Mouse (Mus musculus) erythroblast, embryonic 14.5 days (primary cell): ENCODE measurements around the gene Klk1b11. TPM values are rescaled to one million over a fixed set of nuclear protein-coding genes. Genes with fewer than 3 reads are reported as not detected.

Experiments
- H3K27me3 ChIP-seq: 2 replicates; pipeline ENCODE4 v1.6.1; 2012; ENCODE audit warnings: inconsistent platforms; ENCODE audit not compliant: control insufficient read depth
- H3K36me3 ChIP-seq: 2 replicates; pipeline ENCODE4 v1.6.1; 2012; ENCODE audit warnings: mild to moderate bottlenecking, inconsistent platforms; ENCODE audit not compliant: control insufficient read depth
- H3K4me1 ChIP-seq: 2 replicates; pipeline ENCODE4 v1.6.1; 2012; ENCODE audit warnings: inconsistent platforms; ENCODE audit not compliant: control insufficient read depth
- H3K4me3 ChIP-seq: replicated peaks from 2 replicates; pipeline ENCODE3; 2012; ENCODE audit warnings: moderate library complexity, mild to moderate bottlenecking, inconsistent platforms
- H3K9me3 ChIP-seq: 2 replicates; pipeline ENCODE4 v1.6.1; 2012; ENCODE audit warnings: low read length, inconsistent platforms, mixed read lengths; ENCODE audit not compliant: control insufficient read depth
- TAL1 ChIP-seq: IDR thresholded peaks from 3 replicates; pipeline ENCODE4 v1.6.1; 2012; ENCODE audit warnings: low read length, inconsistent platforms, mixed read lengths
- polyA plus RNA-seq: library from polyadenylated mRNA; stranded (reverse); fragments of >175 nt; gene quantifications from 2 replicates; pipeline ENCODE4 v1.2.3, GENCODE M21; 2012

Gene Klk1b11
- polyA plus RNA-seq, 1 experiment = not detected

DNA sequence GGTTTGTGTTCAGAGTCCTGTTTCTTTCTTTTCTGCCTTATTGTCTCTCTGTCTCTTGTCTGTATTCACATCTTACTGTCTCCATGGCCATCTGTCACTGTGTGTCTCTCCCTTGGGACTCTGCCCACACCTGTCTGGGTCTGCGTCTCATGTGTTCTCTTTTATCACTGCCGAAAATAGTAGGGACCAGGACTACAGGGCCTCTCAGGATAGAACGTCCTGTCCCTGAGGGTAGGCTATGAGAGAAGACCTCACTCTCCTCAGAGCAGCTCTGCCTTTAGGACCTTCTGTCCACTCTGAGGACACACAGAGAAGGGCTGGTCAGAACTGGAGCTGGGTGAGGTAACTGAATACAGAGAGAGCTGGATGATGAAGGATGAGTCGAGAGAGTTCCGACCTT, 19.4 kb downstream of the Klk1b11 start:
- Histone ChIP-seq H3K4me3 (no peak overlapping the region), H3K9me3 (no peaks in the 10 kb centered on the region), H3K36me3 (no peaks in the 10 kb centered on the region), H3K27me3 (no peaks in the 10 kb centered on the region), H3K4me1 (no peaks in the 10 kb centered on the region)
- no peak for TF ChIP-seq TAL1

Other genes with a start within 250 kb of the Klk1b11 start
- gene Klk12, start 227.0 kb upstream of the Klk1b11 start, polyA plus RNA-seq = not detected in 2 replicates
- not detected in 2 replicates for gene Klk11, start 221.3 kb upstream of the Klk1b11 start, polyA plus RNA-seq
- gene Klk10, start 214.8 kb upstream of the Klk1b11 start, polyA plus RNA-seq = not detected in 2 replicates
- gene Klk9, start 204.0 kb upstream of the Klk1b11 start, polyA plus RNA-seq = not detected in 2 replicates
- gene Klk8, start 198.3 kb upstream of the Klk1b11 start, polyA plus RNA-seq = 0.11 and 0.12 TPM in 2 replicates
- gene Klk7, start 184.6 kb upstream of the Klk1b11 start, polyA plus RNA-seq = not detected in 2 replicates
- gene Klk6, start 171.4 kb upstream of the Klk1b11 start, polyA plus RNA-seq = not detected in 2 replicates
- 0.05 TPM in 1 of 2 replicates, not detected in the other for gene Klk5, start 153.9 kb upstream of the Klk1b11 start, polyA plus RNA-seq
- gene Klk4, start 114.7 kb upstream of the Klk1b11 start, polyA plus RNA-seq = not detected in 2 replicates
- not detected in 2 replicates for gene Klk15, start 62.1 kb upstream of the Klk1b11 start, polyA plus RNA-seq
- gene Klk1b8, start 45.2 kb upstream of the Klk1b11 start, polyA plus RNA-seq = not detected in 2 replicates
- not detected in 2 replicates for gene Klk1b1, start 29.1 kb upstream of the Klk1b11 start, polyA plus RNA-seq
- gene Klk1b9, start 19.8 kb upstream of the Klk1b11 start, polyA plus RNA-seq = not detected in 2 replicates
- not detected in 2 replicates for gene Klk1b26, start 16.3 kb downstream of the Klk1b11 start, polyA plus RNA-seq
- gene Klk1b27, start 56.4 kb downstream of the Klk1b11 start, polyA plus RNA-seq = not detected in 2 replicates
- not detected in 2 replicates for gene Klk1b21, start 106.5 kb downstream of the Klk1b11 start, polyA plus RNA-seq
- not detected in 2 replicates for gene Klk1b22, start 116.8 kb downstream of the Klk1b11 start, polyA plus RNA-seq
- gene Klk1b16, start 140.9 kb downstream of the Klk1b11 start, polyA plus RNA-seq = not detected in 2 replicates
- gene Klk1b24, start 192.4 kb downstream of the Klk1b11 start, polyA plus RNA-seq = not detected in 2 replicates
- not detected in 2 replicates for gene Klk1b3, start 202.3 kb downstream of the Klk1b11 start, polyA plus RNA-seq
- gene Klk1b4, start 211.6 kb downstream of the Klk1b11 start, polyA plus RNA-seq = not detected in 2 replicates
- not detected in 2 replicates for gene Klk1b5, start 220.1 kb downstream of the Klk1b11 start, polyA plus RNA-seq
- not detected in 2 replicates for gene Klk1, start 229.5 kb downstream of the Klk1b11 start, polyA plus RNA-seq
- gene Gm36864, start 240.3 kb downstream of the Klk1b11 start, polyA plus RNA-seq = not detected in 2 replicates